Mouse (Mus musculus): ENCODE results near the gene Trh.

Gene Trh

DNA sequence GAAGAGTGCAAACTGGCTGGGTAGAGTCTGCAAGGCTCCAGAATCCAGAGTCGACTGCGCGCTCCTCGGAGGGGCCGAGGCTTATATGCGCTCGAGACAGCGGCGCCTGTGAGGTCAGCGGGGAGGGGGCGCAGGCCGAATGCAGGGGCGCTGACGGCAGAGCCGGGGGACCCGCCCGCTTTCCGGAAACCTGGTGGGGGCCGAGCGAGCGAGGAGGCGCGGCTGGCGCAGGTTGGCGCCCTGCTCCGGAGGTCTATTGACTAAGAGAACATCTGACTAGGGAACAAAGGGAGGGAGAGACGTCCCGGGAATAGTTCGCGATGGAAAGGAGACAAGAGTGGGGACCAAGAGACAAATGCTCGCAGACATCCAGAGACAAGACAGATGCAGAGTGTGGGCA is at the start of gene Trh:
Gene Trh, minus strand, starts transcription at position 60 of the 400 bp plus-strand sequence.
- no peak for DNase-seq (ENCODE audit: low read depth, low spot score)

DNA sequence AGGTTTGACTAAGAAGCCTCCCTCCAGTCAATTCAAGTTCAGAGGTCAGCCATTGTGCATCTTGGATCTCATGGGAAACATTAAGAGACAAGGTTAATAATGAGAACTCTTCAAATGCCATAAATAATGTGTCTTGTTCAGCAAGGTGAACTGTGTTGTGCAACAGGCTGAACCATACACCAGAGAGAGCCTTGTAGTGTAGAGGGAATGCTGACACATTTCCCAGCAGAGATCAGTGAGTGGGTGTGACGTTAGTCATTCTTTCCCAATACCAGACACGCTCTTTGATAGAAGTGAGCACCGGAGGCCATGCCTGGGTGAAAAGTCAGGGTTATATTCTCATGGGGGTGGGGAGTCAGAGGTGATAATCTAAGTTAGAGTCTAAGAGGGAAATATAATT is 46.4 kb upstream of the Trh start:
- DNase-seq (ENCODE audit: low read depth, low spot score), result peak; percentile 79

DNA sequence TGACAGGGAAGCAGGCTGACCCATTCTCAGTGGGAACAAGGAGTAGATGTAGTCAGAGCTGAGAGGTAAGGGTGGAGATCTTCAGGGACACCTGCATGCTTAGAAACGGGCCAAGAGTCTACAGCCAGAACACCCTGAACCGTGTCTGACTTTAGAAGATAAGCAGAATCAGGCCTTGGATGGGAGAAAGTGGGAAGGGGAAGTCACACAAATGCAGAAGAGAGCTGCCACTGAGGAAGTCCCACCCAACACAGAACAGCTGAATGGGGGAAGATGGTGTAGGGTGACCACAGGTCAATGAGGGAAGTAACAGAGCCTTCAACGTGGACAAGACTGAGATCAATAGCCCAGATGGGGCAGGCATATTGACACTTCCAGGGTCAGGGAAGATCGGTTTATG is 42.4 kb upstream of the Trh start:
- DNase-seq (ENCODE audit: low read depth, low spot score), result no peak

DNA sequence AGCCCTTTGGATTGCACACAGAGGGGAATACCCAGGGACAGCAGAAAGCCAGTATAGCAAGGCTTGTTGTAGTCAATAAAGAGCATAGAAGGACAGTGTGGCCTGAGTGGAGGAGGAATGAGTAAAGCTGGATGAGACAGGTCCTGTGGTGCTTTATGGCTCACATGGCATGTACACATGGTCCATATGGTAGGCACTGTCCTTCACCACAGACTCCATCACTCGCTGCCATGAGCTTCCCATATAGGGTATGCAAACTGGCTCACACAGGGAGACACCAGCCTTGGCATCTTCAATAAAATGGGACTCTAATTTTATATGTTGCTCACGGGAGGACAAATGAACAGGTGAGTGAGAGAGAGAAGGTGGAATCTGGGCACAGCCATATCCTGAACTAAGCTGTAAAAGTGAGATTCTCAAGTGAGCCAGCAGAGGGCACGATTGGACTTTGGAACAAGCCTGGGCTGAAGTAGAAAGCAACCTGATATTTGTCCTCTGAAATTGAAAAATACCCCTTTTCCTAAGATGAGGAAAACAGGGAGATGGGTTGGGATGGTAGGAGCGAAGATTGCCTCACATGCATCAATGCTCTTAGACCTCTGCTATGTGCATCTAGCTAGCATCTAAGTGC is 41.9 kb upstream of the Trh start:
- DNase-seq (ENCODE audit: low read depth, low spot score), result peak; percentile 80

DNA sequence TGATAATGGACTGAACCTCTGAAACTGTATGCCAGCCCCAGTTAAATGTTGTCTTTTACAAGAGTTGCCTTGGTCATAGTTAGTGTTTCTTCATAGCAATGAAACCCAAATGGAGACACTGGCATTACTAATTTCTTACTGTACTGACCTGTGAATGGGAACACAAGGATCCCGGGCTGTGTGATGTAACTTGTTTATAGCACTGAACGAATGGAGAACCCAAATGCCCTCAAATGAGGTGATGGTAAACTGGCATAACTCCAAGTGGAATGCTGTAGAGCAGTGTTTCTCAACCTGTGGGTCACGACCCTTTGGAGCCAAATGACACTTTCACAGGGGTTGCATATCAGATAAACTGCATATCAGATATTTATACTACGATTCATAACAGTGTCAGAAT is 41.1 kb upstream of the Trh start:
- no peak for DNase-seq (ENCODE audit: low read depth, low spot score)

DNA sequence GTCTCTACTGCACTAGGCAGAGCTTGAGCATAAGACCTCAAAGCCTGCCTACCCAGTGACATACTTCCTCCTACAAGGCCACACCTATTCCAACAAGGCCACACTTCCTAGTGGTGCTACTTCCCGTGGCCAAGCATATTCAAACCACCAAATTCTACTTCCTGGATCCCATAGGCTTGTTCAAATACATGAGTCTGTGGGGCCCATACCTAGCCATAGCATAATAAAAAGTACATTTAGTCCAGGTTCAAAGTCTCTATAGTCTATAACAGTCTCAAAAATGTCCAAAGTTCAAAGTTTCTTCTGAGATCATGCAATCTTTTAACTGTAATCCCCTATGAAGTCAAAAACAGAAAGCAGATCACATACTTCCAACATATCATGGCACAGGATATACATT is 32.7 kb upstream of the Trh start:
- no peak for DNase-seq (ENCODE audit: low read depth, low spot score)

DNA sequence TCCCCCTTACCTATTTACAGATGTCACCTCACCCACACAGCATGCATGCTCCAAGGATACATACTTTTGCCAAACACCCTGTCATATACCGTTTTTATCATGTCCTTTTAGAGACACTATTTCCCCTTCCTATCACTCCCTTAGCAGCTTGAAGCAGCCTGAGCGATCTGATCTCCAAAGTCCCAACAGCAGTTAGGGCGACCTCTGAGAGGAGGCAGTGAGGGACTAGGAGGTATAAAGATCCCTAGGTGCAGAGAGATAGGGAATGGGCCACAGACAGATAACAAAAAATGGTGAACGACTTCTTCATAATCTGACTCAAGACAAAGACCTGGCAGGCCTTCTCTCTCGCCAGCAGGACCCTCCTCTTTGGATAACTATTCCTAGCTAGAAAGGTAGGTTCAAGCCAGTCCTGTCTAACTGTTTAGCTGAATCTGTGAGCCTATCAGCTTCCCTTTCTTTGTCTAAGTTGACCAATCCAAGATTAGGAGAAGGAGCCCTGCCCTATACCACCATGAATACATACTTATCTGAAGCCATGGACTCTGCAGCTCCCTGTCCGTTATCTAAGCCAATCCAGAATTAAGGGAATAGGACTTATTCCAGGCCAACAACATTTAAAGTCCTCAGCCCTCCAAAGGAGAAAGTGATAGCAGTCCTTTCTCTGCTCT is 29.3 kb upstream of the Trh start:
- no peak for DNase-seq (ENCODE audit: low read depth, low spot score)

DNA sequence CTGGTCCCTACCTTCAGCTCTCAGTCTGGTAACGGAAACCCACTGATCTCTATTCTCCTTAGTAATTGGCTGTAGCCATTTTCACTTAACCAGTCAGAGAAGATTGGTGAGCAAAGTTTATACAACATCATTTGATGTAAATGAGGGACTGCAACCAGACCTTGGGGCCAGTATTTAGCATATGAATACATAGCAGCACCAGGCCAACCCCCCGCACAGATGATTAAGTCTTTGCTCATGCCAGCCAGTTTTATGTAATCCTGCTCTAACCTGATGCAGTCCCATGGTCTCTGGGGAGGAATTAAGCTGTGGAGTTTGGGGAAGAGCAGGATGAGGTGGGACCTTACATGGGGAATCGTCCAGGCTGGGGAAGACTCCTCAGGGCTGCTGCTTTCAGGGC is 28.2 kb upstream of the Trh start:
- DNase-seq (ENCODE audit: low read depth, low spot score), result no peak

DNA sequence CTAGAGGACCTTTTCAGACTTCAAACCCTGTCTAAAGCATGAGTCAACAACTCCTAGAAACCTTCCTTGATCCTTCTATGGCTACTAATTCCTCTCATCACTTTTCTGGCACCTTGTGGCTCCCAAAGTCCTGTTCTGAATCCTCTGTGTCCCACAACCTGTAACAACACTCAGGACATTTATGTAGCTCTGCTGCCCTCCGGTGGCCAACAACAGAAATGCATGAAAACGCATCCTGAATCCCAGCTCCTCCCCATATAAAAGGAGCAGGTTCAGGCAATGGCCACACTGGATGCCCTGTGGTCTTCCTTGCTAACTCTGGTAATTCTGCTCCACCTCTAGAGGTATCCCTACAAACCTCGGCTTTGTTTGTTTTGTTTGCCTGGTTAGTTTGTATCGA is 24.6 kb upstream of the Trh start:
- peak; percentile 93 for DNase-seq (ENCODE audit: low read depth, low spot score)

DNA sequence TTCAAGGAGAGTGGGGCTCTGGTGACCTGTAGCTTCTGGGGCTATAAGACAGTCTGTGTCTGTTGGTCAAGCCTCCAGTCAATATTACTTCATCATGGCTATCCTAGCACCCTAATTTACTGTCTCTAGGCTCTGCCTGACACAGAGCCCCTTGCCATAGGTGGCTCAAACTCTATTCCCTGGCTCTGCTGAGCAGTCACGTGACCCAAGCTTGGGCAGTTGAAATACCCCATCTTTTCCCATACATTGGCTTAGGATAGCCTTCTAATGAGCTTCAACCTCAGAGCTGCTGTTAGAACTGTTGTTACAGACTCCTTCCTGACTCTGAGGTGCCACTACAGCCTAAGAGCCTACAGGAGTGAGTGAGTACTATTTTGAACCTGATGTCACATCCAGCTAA is 23.6 kb upstream of the Trh start:
- no peak for DNase-seq (ENCODE audit: low read depth, low spot score)

DNA sequence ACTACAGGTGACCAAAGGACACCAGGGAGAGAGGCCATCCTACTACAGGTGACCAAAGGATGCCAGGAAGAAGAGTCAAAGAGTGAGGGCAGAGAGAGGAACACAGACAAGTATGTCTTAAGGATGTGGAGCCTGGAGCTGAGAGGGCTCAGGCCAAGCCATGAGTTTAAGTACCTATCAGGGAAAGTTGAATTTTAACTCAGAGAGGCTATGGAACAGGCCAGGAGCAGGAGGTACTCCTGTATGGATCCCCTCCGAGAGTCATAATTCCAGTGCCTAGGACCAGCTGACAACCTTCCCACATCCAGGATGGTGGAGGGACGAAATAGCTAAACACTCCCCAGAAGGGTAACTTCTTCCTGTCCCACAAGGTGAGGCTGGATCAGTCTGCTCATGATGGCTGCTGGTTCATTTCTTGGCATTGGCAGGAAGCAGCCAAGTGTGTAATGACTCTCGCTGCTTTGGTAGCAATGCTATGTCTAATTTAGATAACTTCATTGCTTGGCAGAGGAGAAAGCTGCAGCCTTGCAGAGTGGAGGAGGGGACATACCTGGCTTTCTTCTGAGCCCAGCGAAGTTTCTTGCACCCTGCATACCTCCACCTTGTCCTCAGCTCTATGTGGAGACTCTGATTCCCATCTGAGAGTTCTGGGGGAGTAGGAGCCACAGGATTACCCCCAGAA is 16.9 kb upstream of the Trh start:
- no peak for DNase-seq (ENCODE audit: low read depth, low spot score)

DNA sequence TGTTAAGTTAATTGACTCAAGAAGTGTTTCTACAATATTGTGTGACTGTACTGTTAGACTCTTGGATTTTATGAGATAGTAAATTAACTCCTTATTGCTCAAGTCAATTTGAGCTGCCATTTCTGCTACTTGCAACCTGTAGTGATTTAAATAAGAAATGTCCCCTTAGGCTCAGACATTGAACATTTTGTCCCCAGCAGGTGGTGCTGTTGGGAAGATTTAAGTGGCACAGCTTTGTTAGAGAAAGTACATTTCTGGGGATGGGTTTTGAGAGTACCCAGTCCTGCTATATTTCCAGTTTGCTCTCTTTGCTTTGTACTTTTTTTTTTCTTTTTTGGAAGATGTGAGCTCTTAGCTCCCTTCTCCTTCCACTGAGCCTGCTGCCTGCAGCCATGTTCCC is 10.9 kb upstream of the Trh start:
- DNase-seq (ENCODE audit: low read depth, low spot score), result no peak

DNA sequence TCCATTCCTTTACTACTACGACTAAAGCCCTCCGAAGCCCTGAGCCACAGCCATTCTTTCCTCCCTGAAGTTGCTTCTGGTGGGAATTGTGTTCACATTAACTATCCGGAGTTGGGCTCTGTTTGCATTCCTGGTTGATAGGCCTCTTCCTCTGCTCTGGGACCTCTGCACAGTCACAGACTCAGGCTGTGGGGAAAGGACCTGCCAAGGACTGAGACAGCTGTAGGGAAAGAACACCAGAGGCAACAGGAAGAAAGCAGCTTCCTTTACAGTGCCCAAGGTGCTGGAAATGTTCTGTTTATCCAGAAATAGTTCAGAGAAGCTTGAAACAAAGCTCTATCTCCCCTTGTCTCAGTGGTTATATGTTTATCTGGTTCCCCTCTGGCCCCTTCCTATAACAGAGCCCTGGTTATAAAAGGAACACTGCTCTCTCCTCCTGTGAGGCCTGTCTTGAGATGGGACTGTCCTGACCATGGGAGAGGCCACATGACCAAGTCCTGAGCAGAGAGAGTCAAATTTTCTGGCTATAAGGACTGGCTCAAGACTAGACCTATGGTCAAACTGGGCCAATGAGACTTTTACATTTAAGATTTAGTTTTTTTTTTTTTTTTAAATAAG is 8.9 kb upstream of the Trh start:
- no peak for DNase-seq (ENCODE audit: low read depth, low spot score)

DNA sequence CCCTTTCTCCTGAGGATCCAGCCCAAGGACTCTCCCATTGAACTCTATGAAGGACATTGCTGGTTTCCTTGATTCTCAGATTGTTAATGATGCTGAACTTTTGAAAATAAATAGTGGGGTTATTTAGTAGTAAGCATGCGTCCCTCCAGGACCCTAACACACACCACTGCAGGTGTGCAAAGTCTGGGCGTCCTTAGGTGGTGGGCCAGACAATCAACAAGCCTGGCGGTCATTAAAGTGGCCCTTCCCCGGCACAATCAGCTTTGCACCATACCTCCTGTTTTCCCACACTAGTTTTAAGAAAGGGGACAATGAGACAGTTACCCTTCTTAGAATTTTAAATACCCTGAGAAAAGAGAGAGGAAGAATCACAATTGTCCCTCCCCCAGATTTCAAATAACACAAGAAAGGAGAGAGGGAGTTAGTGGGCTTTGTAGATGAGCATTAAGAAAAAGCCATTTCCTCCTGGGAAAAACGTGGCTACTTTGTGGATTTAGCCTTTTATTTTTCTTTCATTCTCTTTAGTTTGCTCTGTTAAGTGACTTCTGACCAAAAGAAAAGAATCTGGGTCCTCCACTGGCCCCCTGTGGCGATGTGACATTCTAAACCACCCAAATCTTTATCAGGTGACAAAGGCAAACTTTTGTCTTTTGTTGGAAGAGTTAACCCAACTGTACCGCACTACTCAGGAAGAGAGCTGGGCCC is 2.9 kb upstream of the Trh start:
- no peak for DNase-seq (ENCODE audit: low read depth, low spot score)

DNA sequence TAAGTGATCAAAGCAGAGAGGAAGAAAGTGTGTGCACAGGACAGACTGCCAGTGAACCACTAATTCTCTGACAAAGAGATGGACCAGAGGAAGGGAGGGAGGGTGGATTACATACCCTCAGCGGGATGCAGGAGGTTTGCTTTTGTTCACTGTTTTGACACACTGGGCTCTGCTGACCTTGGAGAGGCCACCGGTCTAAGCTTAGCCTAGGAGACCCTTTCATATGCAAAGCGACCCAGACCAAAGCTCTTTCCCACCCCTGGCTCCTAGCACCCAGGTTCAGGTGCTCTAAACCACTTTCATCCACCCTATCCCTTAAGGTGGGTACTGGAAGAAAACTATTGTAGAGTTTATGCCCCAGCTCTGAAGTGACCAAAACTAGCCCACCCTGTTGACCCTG is 1.9 kb upstream of the Trh start:
- no peak for DNase-seq (ENCODE audit: low read depth, low spot score)

DNA sequence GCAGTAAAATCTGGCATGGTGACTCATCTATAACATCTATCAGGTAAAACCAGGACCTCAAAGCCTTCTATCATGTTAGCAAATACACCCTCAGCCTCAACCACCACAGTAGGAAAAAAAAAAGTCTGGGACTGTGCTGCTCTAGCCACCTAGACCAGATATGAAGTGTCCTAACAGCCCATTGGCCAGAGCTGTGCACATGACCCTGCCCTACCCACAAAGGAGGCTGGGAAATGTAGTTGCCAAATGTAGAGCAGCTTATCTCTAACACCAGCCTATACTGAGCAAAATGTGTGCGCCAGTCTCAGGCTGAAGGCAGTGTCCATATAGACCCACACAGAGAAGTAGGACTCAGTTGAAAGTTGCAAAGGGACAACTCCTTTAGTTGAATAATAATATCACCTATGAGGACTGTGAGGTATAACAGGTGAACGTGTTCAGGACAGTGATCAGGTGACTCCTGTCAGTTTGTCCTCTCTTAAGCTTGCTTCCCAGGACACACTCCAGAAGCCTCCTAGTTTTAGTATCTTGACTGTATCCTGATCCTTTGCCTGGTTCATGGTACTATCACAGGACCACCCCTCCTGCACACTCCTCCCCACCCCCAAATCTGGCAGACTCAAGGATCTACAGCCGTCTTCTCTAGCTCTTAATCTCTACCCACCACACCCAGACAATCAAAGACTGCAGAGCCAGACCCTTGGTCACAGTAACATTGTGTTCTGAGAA is 3.1 kb downstream of the Trh start:
- DNase-seq (ENCODE audit: low read depth, low spot score), result peak; percentile 41

DNA sequence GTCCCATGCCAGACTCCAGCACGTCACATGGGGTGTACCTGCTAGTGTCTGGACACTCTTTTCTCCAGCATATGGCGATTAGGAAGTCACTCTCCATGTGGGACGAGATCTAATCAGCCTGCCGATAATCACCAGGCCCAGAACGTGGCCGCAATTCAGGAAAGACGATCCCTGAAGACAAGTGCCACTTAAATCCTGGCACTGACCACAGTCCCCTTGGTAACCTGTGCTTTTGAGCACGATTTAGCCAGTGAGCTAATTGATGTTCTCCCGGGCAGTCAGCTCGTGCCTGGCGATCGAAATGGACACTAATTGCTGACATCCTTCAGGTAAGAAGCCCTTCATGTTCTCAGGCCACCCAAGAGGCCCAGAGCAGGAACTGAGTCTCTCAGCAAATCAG is 9.4 kb downstream of the Trh start:
- no peak for DNase-seq (ENCODE audit: low read depth, low spot score)

DNA sequence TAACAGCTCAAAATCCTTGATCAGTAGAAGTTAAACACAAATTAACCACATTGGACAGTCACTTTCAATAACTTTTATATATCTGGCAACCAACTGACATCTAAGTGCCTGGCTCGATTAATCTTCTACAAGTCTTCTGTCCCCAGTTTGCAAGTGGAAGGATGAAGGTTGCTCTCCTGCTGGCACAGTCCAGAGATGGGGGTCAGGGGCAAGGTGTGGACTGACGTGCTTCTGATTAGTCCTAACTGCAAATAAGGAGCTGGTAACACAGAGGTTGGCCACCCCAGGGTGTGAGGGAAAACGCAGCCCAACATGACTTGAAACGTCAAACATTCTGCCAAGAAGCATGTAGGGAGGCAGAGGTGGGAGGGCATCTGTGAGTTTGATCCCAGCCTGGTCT is 12.7 kb downstream of the Trh start:
- no peak for DNase-seq (ENCODE audit: low read depth, low spot score)

DNA sequence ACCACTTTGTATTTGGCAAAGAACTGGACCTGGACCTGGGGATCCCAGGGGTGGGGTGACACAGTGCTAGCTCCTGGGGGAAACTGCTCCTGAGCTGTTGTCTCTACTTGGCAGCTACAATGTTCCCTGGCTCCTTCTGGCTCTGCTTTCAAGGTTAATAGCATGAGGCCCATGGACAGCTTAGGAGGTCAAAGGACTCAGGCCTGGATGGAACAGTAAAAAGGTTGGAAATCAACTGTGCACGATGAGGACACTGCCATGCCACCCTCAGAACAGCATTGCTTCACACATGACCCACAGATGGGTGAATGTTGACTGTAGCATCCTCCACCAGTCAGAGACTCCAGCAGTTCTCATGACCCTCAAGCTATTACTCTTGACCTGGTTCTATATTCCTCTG is 13.1 kb downstream of the Trh start:
- no peak for DNase-seq (ENCODE audit: low read depth, low spot score)

DNA sequence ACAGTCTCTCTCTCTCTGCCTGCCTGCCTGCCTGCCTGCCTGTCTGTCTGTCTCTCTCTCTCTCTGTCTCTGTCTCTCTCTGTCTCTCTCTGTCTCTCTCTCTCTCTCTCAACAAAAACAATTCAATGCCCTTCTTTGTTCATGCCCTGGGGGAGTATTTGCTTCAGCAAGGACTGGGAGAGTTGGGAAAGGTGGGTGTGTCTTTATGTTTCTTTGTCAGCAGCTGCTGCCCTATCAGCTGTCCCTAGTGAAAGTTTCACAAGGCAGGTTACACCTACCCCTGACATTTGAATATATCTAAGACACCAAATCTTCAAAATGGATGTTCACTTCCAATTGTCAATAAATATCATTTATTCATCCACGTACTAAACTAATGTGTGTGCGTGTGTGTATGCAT is 14.9 kb downstream of the Trh start:
- DNase-seq (ENCODE audit: low read depth, low spot score), result no peak

DNA sequence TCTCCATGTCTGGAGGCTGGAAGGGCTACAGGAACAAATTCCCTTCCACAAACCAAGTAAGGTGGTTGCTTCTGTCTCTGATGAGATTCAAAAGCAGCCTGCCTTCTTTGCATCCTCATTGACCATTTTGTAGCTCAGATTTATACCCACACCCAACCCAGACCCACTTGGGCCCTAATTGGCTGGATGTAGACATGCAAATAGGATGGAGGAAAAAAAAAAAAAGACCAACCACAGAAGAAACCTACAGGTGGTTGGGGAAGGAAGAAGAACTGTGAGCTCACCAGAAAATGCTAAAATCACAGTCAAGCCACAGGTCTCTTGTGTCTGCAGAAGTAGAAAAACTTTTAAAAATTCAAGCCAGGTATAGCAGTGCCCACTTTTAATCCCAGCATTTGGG is 15.3 kb downstream of the Trh start:
- DNase-seq (ENCODE audit: low read depth, low spot score), result no peak

DNA sequence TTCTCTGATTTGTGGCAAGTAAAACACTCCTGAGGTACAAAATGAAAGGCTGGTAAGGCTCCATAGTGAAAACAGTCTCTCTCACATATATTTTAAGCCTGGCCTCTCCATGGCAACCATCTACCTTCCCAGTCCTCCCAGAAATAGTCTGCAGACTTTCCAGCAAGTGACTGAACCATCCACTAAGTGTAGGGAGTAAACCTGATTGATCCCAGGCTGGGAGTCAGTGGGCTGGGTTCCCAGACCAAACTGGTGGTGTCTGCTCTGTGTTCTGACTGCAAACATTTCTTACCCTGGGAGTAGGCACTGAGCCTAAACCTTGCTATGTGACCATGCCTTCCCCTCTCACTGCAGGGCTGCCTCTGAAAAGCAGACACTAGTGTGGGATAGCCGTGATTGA is 19.5 kb downstream of the Trh start:
- no peak for DNase-seq (ENCODE audit: low read depth, low spot score)

Measured in 3T3-L1 (cell line).